Mouse (Mus musculus): ENCODE measurements around the gene Ubald1. TPM values are rescaled to one million over a fixed set of nuclear protein-coding genes. Genes with fewer than 3 reads are reported as not detected.

Gene Ubald1
- total and polyA plus RNA-seq, 3 experiments, result 2.8 to 25.6 TPM; not detected in 1

GRCm38 (mm10) chr16:4850361-4850760 lies 29.8 kb downstream of the Ubald1 start (continued):
- no peak for TF ChIP-seq MXI1 (IDR thresholded peaks at IDR 0.05; ENCODE audit: low read depth, low read length)

- H3K36me3 ChIP-seq (ENCODE audit: control insufficient read depth in 1 of 2, insufficient read depth in 2 of 2, low read length in 2 of 2), result no peaks in the 10 kb centered on the region
- no peak for TF ChIP-seq EP300 (IDR thresholded peaks at IDR 0.05; ENCODE audit: low read depth in 1 of 2, low read length in 2 of 2)
- TF ChIP-seq POLR2AphosphoS2 (IDR thresholded peaks at IDR 0.05; ENCODE audit: low read length), result no peak
- TF ChIP-seq GABPA (IDR thresholded peaks at IDR 0.05; ENCODE audit: low read depth, low read length), result no peak
- TF ChIP-seq MEF2A (IDR thresholded peaks at IDR 0.05; ENCODE audit: extremely low read depth, insufficient replicate concordance, low read depth, low read length, poor library complexity, severe bottlenecking), result no peak
- no peak for TF ChIP-seq CTCF (IDR thresholded peaks at IDR 0.05 in 2 of 3, conservative IDR thresholded peaks at IDR 0.05 in 1 of 3; ENCODE audit: control insufficient read depth in 1 of 3, insufficient read depth in 1 of 3, low read depth in 2 of 3, low read length in 3 of 3, poor library complexity in 1 of 3, severe bottlenecking in 1 of 3)
- no peak for TF ChIP-seq POLR2AphosphoS5 (IDR thresholded peaks at IDR 0.05; ENCODE audit: borderline replicate concordance, low read depth, low read length)
- no peak for TF ChIP-seq ZC3H11A (IDR thresholded peaks at IDR 0.05; ENCODE audit: low read depth, low read length)
- TF ChIP-seq BHLHE40 (IDR thresholded peaks at IDR 0.05; ENCODE audit: borderline replicate concordance, low read depth, low read length), result no peak
- TF ChIP-seq ELF1 (IDR thresholded peaks at IDR 0.05; ENCODE audit: low read depth, low read length), result no peak
- no peak for TF ChIP-seq USF2 (IDR thresholded peaks at IDR 0.05; ENCODE audit: borderline replicate concordance in 1 of 2, insufficient read depth in 1 of 2, low read depth in 1 of 2, low read length in 2 of 2)
- no peak for TF ChIP-seq E2F4 (IDR thresholded peaks at IDR 0.05; ENCODE audit: borderline replicate concordance, low read depth, low read length)
- TF ChIP-seq MAFK (IDR thresholded peaks at IDR 0.05; ENCODE audit: borderline replicate concordance, low read depth, low read length), result no peak
- TF ChIP-seq MXI1 (IDR thresholded peaks at IDR 0.05; ENCODE audit: low read depth, low read length), result no peak
- H3K27ac ChIP-seq (ENCODE audit: control insufficient read depth, low read depth, low read length), result no peak overlapping the region
- no peaks in the 10 kb centered on the region for H3K79me2 ChIP-seq (ENCODE audit: control insufficient read depth, insufficient read depth, low read length, poor library complexity)
- no peak for DNase-seq (ENCODE audit: low read depth, low spot score)
- no peaks in the 10 kb centered on the region for H3K4me1 ChIP-seq (ENCODE audit: control insufficient read depth in 1 of 2, insufficient read depth in 2 of 2, low read length in 2 of 2)
- no peak overlapping the region for H3K4me3 ChIP-seq (ENCODE audit: control insufficient read depth in 1 of 2, insufficient read depth in 1 of 2, low read depth in 2 of 2, low read length in 2 of 2)
- no peak overlapping the region for H3K9ac ChIP-seq (ENCODE audit: control insufficient read depth, low read depth, low read length, poor library complexity, severe bottlenecking)
- peaks cover 0 to 9% of the 10 kb centered on the region in 2 experiments; a peak in 3 of 4 replicates for H3K27me3 ChIP-seq (ENCODE audit: control insufficient read depth in 1 of 2, insufficient read depth in 2 of 2, low read length in 2 of 2)
- no peaks in the 10 kb centered on the region for H3K9me3 ChIP-seq (replicated peaks; ENCODE audit: insufficient read depth, low read length)
These were observed 32.0 kb downstream of the Ubald1 start for GRCm38 (mm10) chr16:4848090-4848489.

GRCm38 (mm10) chr16:4847041-4847440 lies 33.1 kb downstream of the Ubald1 start:
- Histone ChIP-seq H3K27ac (ENCODE audit: control insufficient read depth, low read depth, low read length) (no peak overlapping the region), H3K4me1 (ENCODE audit: control insufficient read depth in 1 of 2, insufficient read depth in 2 of 2, low read length in 2 of 2) (no peaks in the 10 kb centered on the region), H3K9me3 (replicated peaks; ENCODE audit: insufficient read depth, low read length) (no peaks in the 10 kb centered on the region), H3K36me3 (ENCODE audit: control insufficient read depth in 1 of 2, insufficient read depth in 2 of 2, low read length in 2 of 2) (no peaks in the 10 kb centered on the region), H3K9ac (ENCODE audit: control insufficient read depth, low read depth, low read length, poor library complexity, severe bottlenecking) (no peak overlapping the region), H3K79me2 (ENCODE audit: control insufficient read depth, insufficient read depth, low read length, poor library complexity) (no peaks in the 10 kb centered on the region), H3K27me3 (ENCODE audit: control insufficient read depth in 1 of 2, insufficient read depth in 2 of 2, low read length in 2 of 2) (peaks cover 0 to 9% of the 10 kb centered on the region in 2 experiments; a peak in 3 of 4 replicates), H3K4me3 (ENCODE audit: control insufficient read depth in 1 of 2, insufficient read depth in 1 of 2, low read depth in 2 of 2, low read length in 2 of 2) (no peak overlapping the region)
- TF ChIP-seq GABPA (IDR thresholded peaks at IDR 0.05; ENCODE audit: low read depth, low read length) (no peak), MAFK (IDR thresholded peaks at IDR 0.05; ENCODE audit: borderline replicate concordance, low read depth, low read length) (no peak), TCF12 (IDR thresholded peaks at IDR 0.05; ENCODE audit: low read depth, low read length) (no peak), ZKSCAN1 (IDR thresholded peaks at IDR 0.05; ENCODE audit: low read depth, low read length) (no peak), TAL1 (IDR thresholded peaks at IDR 0.05; ENCODE audit: low read length) (no peak), RCOR1 (IDR thresholded peaks at IDR 0.05; ENCODE audit: low read depth, low read length) (no peak), CHD2 (IDR thresholded peaks at IDR 0.05; ENCODE audit: low read length) (no peak), USF1 (IDR thresholded peaks at IDR 0.05; ENCODE audit: low read depth, low read length) (no peak), SIN3A (IDR thresholded peaks at IDR 0.05; ENCODE audit: low read length) (no peak), CTCF (IDR thresholded peaks at IDR 0.05 in 2 of 3, conservative IDR thresholded peaks at IDR 0.05 in 1 of 3; ENCODE audit: control insufficient read depth in 1 of 3, insufficient read depth in 1 of 3, low read depth in 2 of 3, low read length in 3 of 3, poor library complexity in 1 of 3, severe bottlenecking in 1 of 3) (no peak), JUND (IDR thresholded peaks at IDR 0.05; ENCODE audit: low read depth, low read length) (no peak), USF2 (IDR thresholded peaks at IDR 0.05; ENCODE audit: borderline replicate concordance in 1 of 2, insufficient read depth in 1 of 2, low read depth in 1 of 2, low read length in 2 of 2) (no peak), ZMIZ1 (IDR thresholded peaks at IDR 0.05; ENCODE audit: low read depth, low read length) (no peak)
- no peak for DNase-seq (ENCODE audit: low read depth, low spot score)
